Mouse (Mus musculus) midbrain, embryonic 16.5 days (tissue): ENCODE data around the gene Ino80. TPM values are rescaled to one million over a fixed set of nuclear protein-coding genes. Genes with fewer than 3 reads are reported as not detected.
A peak's percentile ranks its signal among the peaks of the same experiment; 100 is the strongest.

Experiments
- ATAC-seq: fragments of 200-750 bp; cut with Nextera tagmentation; 2 replicates; pipeline ENCODE4 v1.8.0; 2017; ENCODE audit warnings: moderate TSS enrichment
- H3K27ac ChIP-seq: fragments of 300-500 bp; sonication (generic); 2 replicates; pipeline ENCODE4 v1.5.1; 2014; ENCODE audit warnings: mild to moderate bottlenecking, low read length, mixed read lengths
- H3K27me3 ChIP-seq: fragments of 300-500 bp; sonication (generic); 2 replicates; pipeline ENCODE4 v1.6.1; 2014; ENCODE audit warnings: low read depth, low read length, mixed read lengths; ENCODE audit not compliant: control insufficient read depth, insufficient read depth
- H3K36me3 ChIP-seq: fragments of 300-500 bp; sonication (generic); 2 replicates; pipeline ENCODE4 v1.6.1; 2014; ENCODE audit warnings: mild to moderate bottlenecking, low read length, moderate library complexity, mixed read lengths; ENCODE audit not compliant: control insufficient read depth, insufficient read depth
- H3K4me1 ChIP-seq: fragments of 300-500 bp; sonication (generic); 2 replicates; pipeline ENCODE4 v1.6.1; 2014; ENCODE audit warnings: mild to moderate bottlenecking, low read length, mixed read lengths; ENCODE audit not compliant: control insufficient read depth, insufficient read depth
- H3K4me2 ChIP-seq: fragments of 300-500 bp; sonication (generic); 2 replicates; pipeline ENCODE4 v1.6.1; 2014; ENCODE audit warnings: mild to moderate bottlenecking, low read length, mixed read lengths
- H3K4me3 ChIP-seq: fragments of 300-500 bp; sonication (generic); 2 replicates; pipeline ENCODE4 v1.5.1; 2014; ENCODE audit warnings: low read depth, mild to moderate bottlenecking, low read length, moderate library complexity, mixed read lengths
- H3K9ac ChIP-seq: fragments of 300-500 bp; sonication (generic); 2 replicates; pipeline ENCODE4 v1.6.1; 2014; ENCODE audit warnings: low read depth, low read length, mixed read lengths
- H3K9me3 ChIP-seq: fragments of 300-500 bp; sonication (generic); replicated peaks from 2 replicates; pipeline ENCODE4 v1.6.1; 2014; ENCODE audit warnings: mild to moderate bottlenecking, low read length, mixed read lengths; ENCODE audit not compliant: control insufficient read depth, poor library complexity, severe bottlenecking
- WGBS: fragments of 180-500 bp; shearing (Covaris S2); extraction: QIAGEN DNeasy Blood & Tissue Kit; methylation state at CpG from one replicate; pipeline ENCODE4 v1.1.7; 2014; 5-methylcytosine and 5-hydroxymethylcytosine counted together
- polyA plus RNA-seq: library from polyadenylated mRNA; unstranded; fragments of >200 nt; fragmentation: Nextera tagmentation; extraction: Ambion mirVana; gene quantifications from 2 replicates; pipeline ENCODE4 v1.2.1, GENCODE M21; 2015

Gene Ino80
- polyA plus RNA-seq, 1 experiment from 2014 or later: 2.7 TPM

DNA sequence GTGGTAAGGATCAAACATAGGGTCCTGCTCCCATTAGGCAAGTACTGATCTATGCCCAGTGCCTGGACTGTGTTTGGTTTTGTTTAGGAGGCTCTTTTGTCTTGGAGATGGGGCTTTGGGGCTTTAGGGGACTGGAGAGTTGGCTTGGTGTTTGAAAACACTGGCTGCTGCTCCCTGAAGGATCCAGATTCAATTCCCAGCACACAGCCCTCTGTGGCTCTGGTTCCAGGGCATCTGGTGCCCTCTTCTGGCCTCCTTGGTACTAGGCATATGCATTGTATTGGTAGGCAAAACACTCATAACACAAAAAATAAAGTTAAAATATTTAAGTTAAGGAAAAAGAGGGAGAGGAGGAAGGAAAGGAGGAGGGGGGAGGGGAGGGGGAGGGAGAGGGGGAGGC, 29.6 kb upstream of the Ino80 start:
- no peaks in the 10 kb centered on the region for H3K27me3 ChIP-seq
- H3K4me2 ChIP-seq: no peak overlapping the region
- no peak overlapping the region for H3K4me3 ChIP-seq
- H3K9me3 ChIP-seq: no peaks in the 10 kb centered on the region
- H3K36me3 ChIP-seq: no peaks in the 10 kb centered on the region
- no peak overlapping the region for H3K9ac ChIP-seq
- no peak overlapping the region for H3K27ac ChIP-seq
- ATAC-seq: no peak
- H3K4me1 ChIP-seq: no peaks in the 10 kb centered on the region

DNA sequence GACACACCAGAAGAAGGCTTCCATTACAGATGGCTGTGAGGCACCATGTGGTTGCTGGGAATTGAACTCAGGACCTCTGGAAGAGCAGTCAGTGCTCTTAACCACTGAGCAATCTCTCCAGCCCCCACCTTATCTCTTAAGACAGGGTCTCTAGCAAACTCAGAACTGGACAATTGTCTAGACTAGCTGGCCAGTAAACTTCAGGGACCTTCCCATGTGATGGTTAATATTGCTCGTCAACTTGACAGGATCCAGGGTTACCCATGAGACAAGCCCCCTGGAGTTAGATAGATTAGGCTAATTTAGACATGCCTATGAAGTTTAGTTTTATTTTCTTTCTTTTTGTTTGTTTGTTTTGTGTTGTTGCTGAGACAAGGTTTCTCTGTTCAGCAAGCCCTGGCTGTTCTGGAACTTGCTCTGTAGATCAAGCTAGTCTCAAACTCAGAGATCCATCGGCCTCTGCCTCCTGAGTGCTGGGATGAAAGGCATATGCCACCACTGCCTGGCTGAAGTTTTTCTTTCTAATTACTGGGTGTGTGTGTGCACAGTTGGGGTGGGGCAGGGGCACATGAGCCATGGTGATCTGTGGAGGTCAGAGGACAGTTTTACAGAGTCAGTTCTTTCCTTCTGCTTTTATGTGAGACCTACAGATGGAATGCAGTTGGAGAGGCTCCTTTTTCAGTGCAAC, 23.6 kb upstream of the Ino80 start:
- H3K4me3 ChIP-seq: no peak overlapping the region
- H3K9ac ChIP-seq: no peak overlapping the region
- H3K4me1 ChIP-seq: no peaks in the 10 kb centered on the region
- no peak overlapping the region for H3K27ac ChIP-seq
- no peak for ATAC-seq
- no peaks in the 10 kb centered on the region for H3K27me3 ChIP-seq
- no peak overlapping the region for H3K4me2 ChIP-seq
- H3K9me3 ChIP-seq: no peaks in the 10 kb centered on the region
- WGBS: 89% methylated on average over 2 of the region's 2 CpGs
- H3K36me3 ChIP-seq: no peaks in the 10 kb centered on the region

DNA sequence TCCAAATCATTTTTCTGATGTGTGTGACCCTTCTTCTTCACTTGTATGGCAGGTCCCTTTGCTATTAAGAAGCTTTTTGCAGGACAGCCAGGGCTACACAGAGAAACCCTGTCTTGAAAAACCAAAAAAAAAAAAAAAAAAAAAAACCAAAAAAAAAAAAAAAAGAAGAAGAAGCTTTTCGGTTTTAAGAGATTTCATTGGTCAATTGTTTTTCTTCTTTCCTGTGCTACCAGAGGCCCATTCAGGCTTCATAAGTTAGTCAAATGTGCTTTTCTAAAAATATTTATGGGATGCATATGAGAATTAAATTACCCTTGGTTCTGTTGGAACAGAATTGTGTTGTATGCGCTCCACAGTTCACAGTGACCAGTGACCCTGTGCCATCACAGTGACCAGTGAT, 21.4 kb upstream of the Ino80 start:
- ATAC-seq: no peak
- WGBS: 88% methylated on average over 2 of the region's 2 CpGs
- no peak overlapping the region for H3K4me3 ChIP-seq
- no peaks in the 10 kb centered on the region for H3K9me3 ChIP-seq
- no peak overlapping the region for H3K27ac ChIP-seq
- no peaks in the 10 kb centered on the region for H3K27me3 ChIP-seq
- no peaks in the 10 kb centered on the region for H3K4me1 ChIP-seq
- H3K9ac ChIP-seq: no peak overlapping the region
- H3K4me2 ChIP-seq: no peak overlapping the region
- H3K36me3 ChIP-seq: no peaks in the 10 kb centered on the region

DNA sequence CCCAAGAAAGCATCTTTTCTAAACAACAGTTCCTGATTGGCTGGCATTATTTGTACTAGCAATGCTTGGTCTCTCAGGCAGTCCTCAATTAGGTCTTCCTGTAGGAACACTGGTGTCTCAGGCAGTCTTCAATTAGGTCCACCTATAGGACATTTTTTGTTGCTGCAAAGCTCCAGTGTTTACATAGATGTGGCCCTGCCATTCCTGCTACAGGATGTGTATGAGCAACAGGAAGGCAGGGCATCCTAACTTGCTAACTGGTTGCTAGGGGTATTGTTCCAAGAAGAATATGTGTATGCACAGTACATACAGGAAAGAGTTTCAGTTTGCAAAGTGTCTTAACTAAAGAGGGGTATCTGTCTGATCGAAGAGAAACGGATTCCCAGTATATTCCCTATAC, 18.6 kb upstream of the Ino80 start:
- Histone ChIP-seq H3K36me3 (no peaks in the 10 kb centered on the region), H3K27ac (no peak overlapping the region), H3K27me3 (no peaks in the 10 kb centered on the region), H3K4me1 (no peaks in the 10 kb centered on the region), H3K4me3 (no peak overlapping the region), H3K9ac (no peak overlapping the region), H3K4me2 (no peak overlapping the region), H3K9me3 (no peaks in the 10 kb centered on the region)
- 100% methylated on average over 2 of the region's 2 CpGs for WGBS
- no peak for ATAC-seq

DNA sequence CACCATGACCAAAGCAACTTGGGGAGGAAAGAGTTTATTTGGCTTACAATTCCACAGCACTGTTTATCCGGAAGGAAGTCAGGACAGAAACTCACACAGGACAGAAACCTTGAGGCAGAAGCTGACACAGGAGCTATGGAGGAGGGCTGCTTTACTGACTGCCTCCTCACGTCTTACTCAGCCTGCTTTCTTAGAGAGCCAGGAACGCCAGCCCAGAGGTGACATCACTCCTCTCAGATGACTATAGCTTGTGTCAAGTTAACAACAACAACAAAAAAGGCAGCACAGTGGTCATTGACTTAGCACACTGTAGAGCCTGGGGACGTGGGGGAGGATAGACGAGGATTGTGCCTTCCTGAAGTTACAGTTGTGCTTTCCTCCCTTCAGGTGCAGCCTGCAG, 14.5 kb upstream of the Ino80 start:
- no peaks in the 10 kb centered on the region for H3K27me3 ChIP-seq
- no peak overlapping the region for H3K9ac ChIP-seq
- no peak overlapping the region for H3K27ac ChIP-seq
- WGBS: 63% methylated on average over 5 of the region's 5 CpGs
- no peak for ATAC-seq
- no peaks in the 10 kb centered on the region for H3K4me1 ChIP-seq
- H3K4me3 ChIP-seq: no peak overlapping the region
- no peaks in the 10 kb centered on the region for H3K36me3 ChIP-seq
- H3K9me3 ChIP-seq: no peaks in the 10 kb centered on the region
- H3K4me2 ChIP-seq: no peak overlapping the region

DNA sequence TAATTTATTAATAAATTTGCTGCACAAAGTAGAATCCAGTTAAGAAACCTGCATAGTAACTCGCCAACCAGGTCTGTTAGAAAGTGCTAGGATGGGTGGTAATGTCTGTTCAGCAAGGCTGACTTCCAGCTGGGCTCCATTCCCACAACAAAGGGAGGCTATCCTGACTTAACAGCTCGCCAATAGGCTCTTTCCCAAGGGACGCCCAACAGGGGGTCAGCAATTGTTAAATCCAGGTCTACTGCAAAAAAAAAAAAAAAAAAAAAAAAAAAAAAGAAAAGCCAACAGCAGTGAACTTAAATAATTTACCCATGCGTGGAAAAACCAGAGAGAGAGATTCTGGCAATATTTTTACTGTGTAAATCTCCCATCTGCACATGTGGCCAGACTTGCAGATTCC, 9.0 kb upstream of the Ino80 start:
- no peaks in the 10 kb centered on the region for H3K36me3 ChIP-seq
- H3K27ac ChIP-seq: no peak overlapping the region
- no peaks in the 10 kb centered on the region for H3K27me3 ChIP-seq
- ATAC-seq: no peak
- H3K4me1 ChIP-seq: no peaks in the 10 kb centered on the region
- H3K4me3 ChIP-seq: no peak overlapping the region
- no peak overlapping the region for H3K4me2 ChIP-seq
- no peak overlapping the region for H3K9ac ChIP-seq
- H3K9me3 ChIP-seq: no peaks in the 10 kb centered on the region
- WGBS: 7% methylated on average over 4 of the region's 4 CpGs

DNA sequence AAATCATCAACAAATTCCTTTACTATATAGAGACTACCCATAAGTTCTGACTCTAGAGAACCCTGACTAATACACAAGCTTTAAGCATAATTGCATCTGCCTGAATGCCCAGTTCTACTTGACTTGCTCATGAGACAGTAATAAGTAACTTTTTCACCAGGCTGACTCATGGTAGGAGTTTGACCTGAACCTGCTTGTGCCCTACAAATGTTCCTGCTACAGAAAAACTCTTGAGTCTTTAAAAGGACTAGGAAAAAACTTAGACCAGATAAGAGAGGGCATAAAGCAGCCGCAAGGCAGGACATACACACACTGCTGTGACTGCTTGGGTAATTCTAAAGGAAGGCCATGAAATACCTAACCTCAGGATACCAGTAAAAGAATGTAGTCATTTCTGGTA, 4.8 kb upstream of the Ino80 start:
- 92% methylated on average over 1 of the region's 1 CpGs for WGBS
- H3K36me3 ChIP-seq: no peaks in the 10 kb centered on the region

DNA sequence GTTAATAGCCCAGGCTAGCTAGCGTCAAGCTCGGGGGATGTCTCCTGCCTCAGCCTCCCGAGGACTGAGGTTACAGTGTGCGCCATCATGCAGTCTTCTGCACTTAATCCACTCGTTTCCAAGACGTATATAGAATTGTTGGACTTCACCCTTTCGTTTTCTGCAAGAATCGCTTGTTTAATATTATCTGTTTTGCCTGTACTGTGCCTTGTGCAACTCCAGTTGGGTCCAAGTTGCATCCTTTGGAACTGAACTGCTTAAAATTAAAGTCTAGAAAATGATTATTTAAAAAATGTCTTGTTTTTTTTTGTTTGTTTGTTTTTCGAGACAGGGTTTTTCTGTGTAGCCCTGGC, 886 bp upstream of the Ino80 start:
- ATAC-seq: no peak
- Histone ChIP-seq H3K27me3 (no peaks in the 10 kb centered on the region), H3K9me3 (no peaks in the 10 kb centered on the region), H3K4me3 (peak overlapping the region; percentile 96), H3K27ac (peak overlapping the region; percentile 96), H3K4me2 (peak overlapping the region; percentile 72), H3K4me1 (peaks cover 21% of the 10 kb centered on the region), H3K36me3 (no peaks in the 10 kb centered on the region), H3K9ac (peak overlapping the region; percentile 89)
- WGBS: 13% methylated on average over 9 of the region's 9 CpGs

More for the DNA sequence above, 4.8 kb upstream of the Ino80 start:
- no peaks in the 10 kb centered on the region for H3K9me3 ChIP-seq
- ATAC-seq: no peak
- no peak overlapping the region for H3K27ac ChIP-seq
- no peaks in the 10 kb centered on the region for H3K27me3 ChIP-seq
- H3K4me3 ChIP-seq: no peak overlapping the region
- no peak overlapping the region for H3K4me2 ChIP-seq
- H3K4me1 ChIP-seq: peaks cover 9% of the 10 kb centered on the region
- no peak overlapping the region for H3K9ac ChIP-seq

DNA sequence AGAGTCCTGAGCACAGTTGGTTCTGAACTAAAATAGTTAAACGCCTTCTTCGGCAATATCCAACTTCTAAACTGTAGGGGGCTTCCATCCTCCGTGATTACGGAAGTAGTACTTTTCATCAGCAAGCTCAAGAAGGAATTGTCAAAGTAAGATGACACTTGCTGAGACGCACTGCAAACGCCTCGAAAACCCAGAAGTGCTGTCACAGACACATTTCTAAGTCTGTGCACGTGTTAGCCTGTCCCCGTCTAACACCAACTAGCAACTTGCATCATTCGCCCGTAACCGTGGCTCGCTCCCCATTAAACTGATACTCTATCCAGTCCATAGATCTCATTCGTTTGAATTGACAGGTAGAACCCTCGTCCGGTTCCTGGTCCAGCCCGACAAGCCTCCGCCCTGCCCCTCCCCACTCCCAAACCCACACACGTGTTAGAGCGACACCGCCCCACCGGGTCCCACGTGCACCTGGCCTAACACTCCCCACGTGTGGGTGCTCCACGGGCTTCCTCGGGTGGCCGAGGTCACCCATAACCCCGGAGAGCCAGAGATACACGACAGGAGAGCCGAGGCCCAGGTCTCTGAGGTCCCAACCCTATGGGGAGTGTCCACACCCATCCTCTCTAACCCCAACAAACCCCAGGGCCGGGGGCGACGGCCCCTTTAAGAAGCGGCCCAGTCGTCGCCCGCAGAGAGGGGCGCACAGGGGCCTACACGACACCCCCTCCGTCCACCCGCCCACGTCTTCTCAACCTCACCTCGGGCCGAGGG, 681 bp downstream of the Ino80 start:
- Histone ChIP-seq H3K36me3 (no peaks in the 10 kb centered on the region), H3K4me2 (peak overlapping the region; percentile 68), H3K27ac (peak overlapping the region; percentile 96), H3K4me3 (peak overlapping the region; percentile 96), H3K4me1 (peaks cover 21% of the 10 kb centered on the region), H3K27me3 (no peaks in the 10 kb centered on the region), H3K9me3 (no peaks in the 10 kb centered on the region), H3K9ac (peak overlapping the region; percentile 89)
- WGBS: under 1% methylated on average over 36 of the region's 44 CpGs
- ATAC-seq: peak; percentile 77
